Mouse (Mus musculus): ENCODE measurements around the gene Gstm5. TPM values are rescaled to one million over a fixed set of nuclear protein-coding genes. Genes with fewer than 3 reads are reported as not detected.

Gstm5 gene
- polyA plus RNA-seq, 1 experiment from 2014 or later, result 217 TPM

DNA sequence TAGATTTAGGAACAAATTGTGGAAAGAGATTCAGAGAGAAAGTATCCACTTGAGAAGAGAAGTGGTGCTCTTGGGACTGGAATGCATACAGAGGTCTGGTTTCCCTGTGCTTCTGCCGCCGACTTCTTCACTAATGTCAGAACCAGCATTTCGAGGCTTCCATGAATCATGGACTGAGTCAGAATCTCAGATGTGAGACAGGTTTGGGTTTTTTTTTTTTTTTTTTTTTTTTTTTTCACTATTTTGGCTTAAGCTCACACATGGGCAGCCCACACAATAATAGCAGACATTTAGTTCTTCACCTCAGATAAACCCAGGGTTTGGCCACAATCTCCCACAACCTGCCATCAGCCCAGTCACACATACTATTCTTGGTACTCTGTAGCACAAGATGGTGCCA, 39.6 kb downstream of the Gstm5 start:
- 84% methylated on average over 3 of the region's 3 CpGs for WGBS
- H3K27me3 ChIP-seq, result no peaks in the 10 kb centered on the region; the same call in 1 of the 2 replicates
- 0 out of 2 replicates have a peak, but pooled peaks cover 2% of the 10 kb centered on the region for H3K4me1 ChIP-seq (replicated peaks)
- H3K9ac ChIP-seq (replicated peaks), result no peak overlapping the region
- H3K36me3 ChIP-seq, result no peaks in the 10 kb centered on the region
- H3K4me3 ChIP-seq (replicated peaks), result no peak overlapping the region
- H3K4me2 ChIP-seq, result no peak overlapping the region
- H3K27ac ChIP-seq, result no peak overlapping the region
- H3K9me3 ChIP-seq, result no peaks in the 10 kb centered on the region
- no peak for ATAC-seq (ENCODE audit: insufficient number of reproducible peaks, insufficient read depth, low FRiP score, low TSS enrichment, low read depth)

DNA sequence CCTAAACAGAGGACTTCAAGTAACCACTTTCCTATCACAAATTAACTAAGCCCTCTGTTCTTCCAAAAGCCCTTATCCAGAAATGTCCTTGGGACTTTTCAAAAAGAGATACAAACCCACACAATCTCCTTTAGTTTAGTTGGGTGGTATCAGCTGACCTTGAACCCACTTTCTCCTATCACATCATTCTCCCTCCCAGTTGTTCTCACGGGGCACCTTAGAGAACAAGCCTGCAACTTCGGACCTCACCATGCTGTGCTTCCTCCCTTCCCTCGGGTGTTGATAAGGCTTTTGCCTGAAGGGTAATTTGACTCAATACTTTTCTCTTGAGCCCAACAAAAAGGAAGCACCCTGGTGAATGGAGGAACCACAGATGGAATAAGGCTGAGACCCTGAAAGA, 40.3 kb downstream of the Gstm5 start:
- ATAC-seq (ENCODE audit: insufficient number of reproducible peaks, insufficient read depth, low FRiP score, low TSS enrichment, low read depth), result no peak
- 64% methylated on average over 3 of the region's 3 CpGs for WGBS
- no peaks in the 10 kb centered on the region; the same call in 1 of the 2 replicates for H3K27me3 ChIP-seq

DNA sequence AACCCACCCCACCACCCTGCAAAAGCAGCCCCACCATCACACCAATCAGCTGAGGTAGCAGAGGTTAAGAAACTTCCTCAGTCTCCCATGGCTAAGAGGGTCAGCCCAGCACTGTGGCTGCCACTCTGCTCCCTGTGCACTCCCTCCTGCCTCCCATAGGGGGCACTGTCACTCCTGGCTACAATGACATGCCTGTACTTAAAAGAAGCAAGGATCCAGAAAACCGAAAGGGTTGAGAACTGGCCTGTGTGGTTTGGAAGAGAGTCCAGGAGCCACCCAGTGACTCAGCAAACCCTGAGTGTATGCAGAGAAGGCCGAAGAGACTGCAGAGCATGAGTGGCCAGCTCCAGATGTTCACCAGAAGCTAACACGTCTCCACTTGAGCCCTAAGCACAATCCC, 43.8 kb downstream of the Gstm5 start:
- Histone ChIP-seq H3K9ac (replicated peaks) (no peak overlapping the region), H3K4me2 (no peak overlapping the region), H3K9me3 (no peaks in the 10 kb centered on the region), H3K27me3 (no peaks in the 10 kb centered on the region), H3K36me3 (no peaks in the 10 kb centered on the region), H3K4me3 (replicated peaks) (no peak overlapping the region), H3K4me1 (replicated peaks) (peaks cover 5% of the 10 kb centered on the region; the same call in 1 of the 2 replicates), H3K27ac (no peak overlapping the region)
- ATAC-seq (ENCODE audit: insufficient number of reproducible peaks, insufficient read depth, low FRiP score, low TSS enrichment, low read depth), result no peak
- 49% methylated on average over 3 of the region's 3 CpGs for WGBS

More for the DNA sequence above, 40.3 kb downstream of the Gstm5 start:
- Histone ChIP-seq H3K4me3 (replicated peaks) (no peak overlapping the region), H3K9me3 (no peaks in the 10 kb centered on the region), H3K36me3 (no peaks in the 10 kb centered on the region), H3K27ac (no peak overlapping the region), H3K9ac (replicated peaks) (no peak overlapping the region), H3K4me2 (no peak overlapping the region), H3K4me1 (replicated peaks) (0 out of 2 replicates have a peak, but pooled peaks cover 2% of the 10 kb centered on the region)

GRCm38 (mm10) chr3:107939830-107940229, 44.2 kb downstream of the Gstm5 start:
- WGBS, result 82% methylated on average over 4 of the region's 4 CpGs
- Histone ChIP-seq H3K9ac (replicated peaks) (no peak overlapping the region), H3K36me3 (no peaks in the 10 kb centered on the region), H3K27me3 (no peaks in the 10 kb centered on the region), H3K4me2 (no peak overlapping the region), H3K9me3 (no peaks in the 10 kb centered on the region), H3K4me3 (replicated peaks) (no peak overlapping the region), H3K27ac (no peak overlapping the region), H3K4me1 (replicated peaks) (peaks cover 5% of the 10 kb centered on the region; the same call in 1 of the 2 replicates)
- ATAC-seq (ENCODE audit: insufficient number of reproducible peaks, insufficient read depth, low FRiP score, low TSS enrichment, low read depth), result no peak

GRCm38 (mm10) chr3:107940524-107940923, 44.9 kb downstream of the Gstm5 start:
- H3K36me3 ChIP-seq, result no peaks in the 10 kb centered on the region
- no peak overlapping the region for H3K9ac ChIP-seq (replicated peaks)
- no peak overlapping the region for H3K27ac ChIP-seq
- H3K27me3 ChIP-seq, result no peaks in the 10 kb centered on the region
- H3K9me3 ChIP-seq, result no peaks in the 10 kb centered on the region
- no peak for ATAC-seq (ENCODE audit: insufficient number of reproducible peaks, insufficient read depth, low FRiP score, low TSS enrichment, low read depth)
- no peak overlapping the region for H3K4me2 ChIP-seq
- 78% methylated on average over 7 of the region's 7 CpGs for WGBS
- peaks cover 5% of the 10 kb centered on the region; the same call in 1 of the 2 replicates for H3K4me1 ChIP-seq (replicated peaks)
- H3K4me3 ChIP-seq (replicated peaks), result no peak overlapping the region

GRCm38 (mm10) chr3:107941261-107941660, 45.6 kb downstream of the Gstm5 start:
- no peak overlapping the region for H3K27ac ChIP-seq
- no peaks in the 10 kb centered on the region for H3K27me3 ChIP-seq
- no peak for ATAC-seq (ENCODE audit: insufficient number of reproducible peaks, insufficient read depth, low FRiP score, low TSS enrichment, low read depth)
- H3K9me3 ChIP-seq, result no peaks in the 10 kb centered on the region
- H3K4me3 ChIP-seq (replicated peaks), result no peak overlapping the region
- H3K4me2 ChIP-seq, result no peak overlapping the region
- peaks cover 5% of the 10 kb centered on the region; the same call in 1 of the 2 replicates for H3K4me1 ChIP-seq (replicated peaks)
- H3K36me3 ChIP-seq, result no peaks in the 10 kb centered on the region
- 85% methylated on average over 4 of the region's 4 CpGs for WGBS
- H3K9ac ChIP-seq (replicated peaks), result no peak overlapping the region

DNA sequence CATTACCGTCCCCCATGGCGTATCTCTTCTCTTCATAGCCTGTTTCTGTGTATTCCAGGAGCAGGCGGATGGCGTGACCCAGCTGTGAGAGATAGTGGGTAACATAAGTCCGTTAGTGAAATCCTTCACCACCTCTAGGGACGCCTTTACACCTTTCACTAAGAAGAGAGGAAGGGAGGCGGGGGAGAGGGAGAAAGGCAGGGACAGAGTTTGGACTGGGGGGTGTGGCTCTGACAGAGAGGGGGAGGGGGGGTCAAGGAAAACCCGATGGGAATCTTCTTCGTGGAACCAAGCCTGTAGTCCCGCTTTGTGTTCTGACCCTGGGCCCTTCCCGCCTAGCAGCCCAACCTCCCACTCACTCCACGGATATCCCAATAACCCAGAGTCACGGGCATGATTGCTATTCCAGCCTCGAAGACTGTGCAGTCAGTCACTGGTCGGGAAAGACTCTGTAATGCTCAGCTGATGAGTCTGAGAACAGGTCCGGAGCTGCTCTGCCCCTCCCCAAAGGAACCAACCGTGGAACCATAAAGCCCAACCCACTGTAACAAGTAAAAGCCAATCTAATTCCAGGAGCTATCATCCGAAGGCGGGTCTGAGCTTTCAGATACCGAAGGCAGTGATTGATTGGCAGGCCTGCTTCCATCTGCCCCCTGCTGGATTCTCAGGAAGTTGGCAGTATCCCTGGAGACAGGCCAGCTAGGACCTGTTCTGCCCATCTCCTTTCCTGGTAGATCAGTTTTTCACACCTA, 47.8 kb downstream of the Gstm5 start, which contains the start of gene Gstm6:
Gene Gstm6, minus strand, starts transcription at position 511 of the 752 bp plus-strand sequence.
- H3K4me2 ChIP-seq, result peak within 1 kb of the TSS; percentile 60
- H3K9me3 ChIP-seq, result no peaks in the 10 kb centered on the region
- no peaks in the 10 kb centered on the region for H3K27me3 ChIP-seq
- H3K4me3 ChIP-seq (replicated peaks), result peak within 1 kb of the TSS; percentile 31
- H3K27ac ChIP-seq, result no peak within 1 kb of the TSS
- H3K36me3 ChIP-seq, result no peaks in the 10 kb centered on the region
- peak; percentile 48 for ATAC-seq (ENCODE audit: insufficient number of reproducible peaks, insufficient read depth, low FRiP score, low TSS enrichment, low read depth)
- 0 out of 2 replicates have a peak within 1 kb of the TSS, but pooled peaks have one; percentile 37 for H3K9ac ChIP-seq (replicated peaks)
- WGBS, result 15% methylated on average over 20 of the region's 20 CpGs
- H3K4me1 ChIP-seq (replicated peaks), result peaks cover 5% of the 10 kb centered on the region; the same call in 1 of the 2 replicates

GRCm38 (mm10) chr3:107945729-107946128, 50.1 kb downstream of the Gstm5 start:
- Histone ChIP-seq H3K4me2 (no peak overlapping the region), H3K4me3 (replicated peaks) (no peak overlapping the region), H3K9me3 (no peaks in the 10 kb centered on the region), H3K27ac (no peak overlapping the region), H3K27me3 (no peaks in the 10 kb centered on the region), H3K9ac (replicated peaks) (no peak overlapping the region), H3K4me1 (replicated peaks) (peaks cover 5% of the 10 kb centered on the region; the same call in 1 of the 2 replicates), H3K36me3 (no peaks in the 10 kb centered on the region)
- 58% methylated on average over 4 of the region's 4 CpGs for WGBS
- no peak for ATAC-seq (ENCODE audit: insufficient number of reproducible peaks, insufficient read depth, low FRiP score, low TSS enrichment, low read depth)

Other genes with a start within 250 kb of the Gstm5 start
- 114 and 115 TPM in 2 replicates for gene Ahcyl1, start 199.3 kb upstream of the Gstm5 start, polyA plus RNA-seq (2016; fragmentation: Nextera tagmentation; extraction: Ambion mirVana)
- gene Csf1, start 135.4 kb upstream of the Gstm5 start, polyA plus RNA-seq (2016; fragmentation: Nextera tagmentation; extraction: Ambion mirVana), result 6.1 and 7.4 TPM in 2 replicates
- gene Eps8l3, start 18.6 kb upstream of the Gstm5 start, polyA plus RNA-seq (2016; fragmentation: Nextera tagmentation; extraction: Ambion mirVana), result not detected in 2 replicates
- 37.7 and 38.9 TPM in 2 replicates for gene Gstm7, start 36.0 kb downstream of the Gstm5 start, polyA plus RNA-seq (2016; fragmentation: Nextera tagmentation; extraction: Ambion mirVana)
- gene Gstm6, start 47.9 kb downstream of the Gstm5 start, polyA plus RNA-seq (2016; fragmentation: Nextera tagmentation; extraction: Ambion mirVana), result 11.0 and 11.4 TPM in 2 replicates
- gene Gstm3, start 73.5 kb downstream of the Gstm5 start, polyA plus RNA-seq (2016; fragmentation: Nextera tagmentation; extraction: Ambion mirVana), result not detected in 2 replicates
- gene Gstm2, start 90.6 kb downstream of the Gstm5 start, polyA plus RNA-seq (2016; fragmentation: Nextera tagmentation; extraction: Ambion mirVana), result 34.0 and 37.4 TPM in 2 replicates
- 38.3 and 38.9 TPM in 2 replicates for gene Gstm1, start 122.2 kb downstream of the Gstm5 start, polyA plus RNA-seq (2016; fragmentation: Nextera tagmentation; extraction: Ambion mirVana)
- gene Gstm4, start 149.1 kb downstream of the Gstm5 start, polyA plus RNA-seq (2016; fragmentation: Nextera tagmentation; extraction: Ambion mirVana), result 16.3 and 17.4 TPM in 2 replicates
- 51.5 and 51.7 TPM in 2 replicates for gene Ampd2, start 190.8 kb downstream of the Gstm5 start, polyA plus RNA-seq (2016; fragmentation: Nextera tagmentation; extraction: Ambion mirVana)
- 0.55 and 0.69 TPM in 2 replicates for gene Gnat2, start 197.0 kb downstream of the Gstm5 start, polyA plus RNA-seq (2016; fragmentation: Nextera tagmentation; extraction: Ambion mirVana)

Measured in limb, embryonic 12.5 days (tissue).